Mouse (Mus musculus) layer of hippocampus, postnatal 25 days (tissue): ENCODE results near the gene Ndufb4. TPM values are rescaled to one million over a fixed set of nuclear protein-coding genes. Genes with fewer than 3 reads are reported as not detected.
"Not testable (repeated sequence)": the region's sequence is repeated elsewhere in the genome, so short reads cannot be mapped to it uniquely, and the experiment has no call there.

Experiments
- DNase-seq, 2 experiments: peaks; one replicate each; pipeline ENCODE4 v3.0.0; 2022; ENCODE audit warnings: mixed read lengths in 2 of 2, low spot score in 1 of 2; ENCODE audit errors: extremely low spot score in 1 of 2
- total RNA-seq, 2 experiments: library from RNA; stranded (reverse); gene quantifications; 2 replicates each; pipeline ENCODE4 v1.2.3; 2021

Gene Ndufb4
- 10 to 100 TPM; 77.3 to 82.8 TPM for total RNA-seq

DNA sequence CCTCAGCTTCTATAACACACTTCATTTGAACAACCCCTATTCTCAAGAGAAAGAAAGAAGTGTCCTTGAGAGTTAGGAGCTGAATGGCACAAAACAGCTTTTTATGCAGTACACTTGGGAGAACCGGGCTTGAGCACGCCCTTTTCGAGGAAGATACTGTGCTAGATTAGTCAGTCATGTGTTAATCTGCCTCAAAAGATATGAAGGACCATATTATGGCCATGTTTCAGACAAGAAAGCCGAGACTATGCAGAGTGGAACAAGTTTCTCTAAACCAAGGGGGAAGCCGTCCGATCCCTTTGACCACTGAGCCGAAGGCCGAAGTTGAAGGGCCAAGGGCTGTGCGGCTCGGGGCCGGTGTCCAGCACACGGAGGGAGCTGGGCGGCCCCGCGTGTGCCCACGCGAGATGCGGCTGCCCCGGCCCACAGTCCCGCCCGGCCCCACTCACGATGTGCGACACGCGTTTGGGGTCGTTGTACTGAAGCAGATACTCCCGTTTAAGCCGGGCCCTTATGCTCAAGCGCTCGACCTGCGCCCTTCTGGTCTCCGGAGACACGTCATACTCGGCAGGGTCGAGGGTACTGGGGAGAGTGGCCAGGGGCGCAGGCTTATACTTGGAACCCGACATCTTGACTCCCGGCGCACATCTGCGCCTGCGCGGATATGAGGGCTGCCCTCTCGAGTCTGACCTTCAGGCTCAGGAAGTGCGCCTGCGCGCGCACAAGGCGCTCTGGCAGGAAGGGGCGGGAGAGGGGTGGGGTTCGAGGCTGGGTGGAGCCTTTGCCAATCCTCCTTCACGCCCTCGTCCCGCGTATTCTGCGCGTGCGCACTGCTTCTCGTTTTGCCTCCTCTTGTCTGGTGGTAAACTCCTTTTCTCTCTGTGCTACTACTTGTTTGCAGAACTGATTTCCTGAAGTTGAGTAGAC, at the start of gene Ndufb4:
Ndufb4 (minus strand) TSS at position 723 of the 927 bp plus-strand sequence.
- DNase-seq: peak; percentile 81 to 88

DNA sequence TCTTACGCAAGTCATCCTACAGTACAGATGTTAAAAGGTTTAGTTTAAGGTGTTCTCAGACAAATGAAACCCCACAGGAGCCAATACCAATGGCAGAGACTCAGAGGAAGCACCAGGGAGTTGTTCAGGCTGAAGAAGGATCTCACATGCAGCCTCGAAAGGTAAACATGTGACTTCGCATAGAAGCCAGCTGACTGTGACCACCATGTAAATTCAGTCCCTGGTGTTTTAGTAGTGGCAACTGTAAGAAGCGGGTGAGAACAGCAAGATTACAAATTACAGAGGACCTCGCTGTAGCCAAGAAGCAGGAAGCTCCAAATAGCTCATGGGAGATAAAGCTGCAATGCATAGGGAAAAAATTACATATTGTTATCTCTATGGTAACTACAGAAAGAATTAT, 49.6 kb upstream of the Ndufb4 start:
- DNase-seq: no peak

DNA sequence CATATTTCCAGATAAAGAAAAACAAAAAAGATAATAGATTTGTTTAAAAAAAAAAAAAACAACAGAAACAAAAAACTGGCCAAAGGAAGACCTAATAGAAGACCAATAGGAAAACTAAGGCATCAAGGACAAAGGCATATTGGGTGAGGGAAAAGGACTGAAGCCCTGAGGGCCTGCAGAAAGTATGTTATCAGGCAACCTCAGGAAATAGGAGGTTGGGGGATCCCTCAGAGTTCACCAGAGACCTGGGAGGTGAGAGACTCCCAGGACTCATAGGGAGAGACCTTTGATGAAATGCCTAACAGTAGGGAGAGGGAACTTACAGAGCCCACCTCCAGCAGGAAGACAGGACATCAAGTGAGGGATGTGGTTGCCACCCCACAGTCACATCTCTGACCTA, 45.8 kb upstream of the Ndufb4 start:
- DNase-seq: not testable (repeated sequence)

DNA sequence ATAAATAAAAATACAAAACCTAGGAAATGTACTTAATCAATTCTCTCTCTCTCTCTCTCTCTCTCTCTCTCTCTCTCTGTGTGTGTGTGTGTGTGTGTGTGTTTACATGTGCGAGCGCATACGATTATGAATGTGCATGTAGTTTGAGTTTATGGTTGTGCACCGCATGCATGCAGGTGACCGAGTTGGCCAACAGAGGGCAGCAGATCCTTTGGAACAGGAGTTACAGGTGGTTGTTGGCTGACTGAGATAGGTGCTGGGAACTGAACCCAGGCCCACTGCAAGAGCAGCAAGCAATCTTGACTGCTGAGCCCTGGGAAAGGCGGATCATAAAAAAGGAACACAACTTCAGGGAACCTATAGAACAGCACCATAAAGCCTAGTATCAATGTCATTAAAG, 44.5 kb upstream of the Ndufb4 start:
- no peak for DNase-seq

DNA sequence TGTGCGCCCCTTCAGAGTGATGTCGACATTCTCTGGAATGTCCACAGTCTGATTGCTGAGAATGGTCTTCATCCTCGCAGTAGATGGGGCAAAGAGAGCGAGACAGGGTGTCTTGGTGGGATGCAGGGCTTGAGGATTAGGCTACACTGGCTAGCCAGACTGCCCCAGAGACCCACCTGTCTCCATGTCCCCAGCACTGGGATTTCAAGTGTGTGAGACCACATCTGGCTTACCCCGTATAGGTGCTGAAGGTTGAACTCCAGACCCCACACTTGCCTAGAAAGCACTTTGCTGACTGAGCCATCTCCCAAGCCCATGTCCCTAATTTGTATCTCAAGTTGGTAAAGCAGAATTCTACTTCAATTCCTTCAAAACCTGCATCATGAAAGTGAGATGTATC, 43.0 kb upstream of the Ndufb4 start:
- no peak for DNase-seq

DNA sequence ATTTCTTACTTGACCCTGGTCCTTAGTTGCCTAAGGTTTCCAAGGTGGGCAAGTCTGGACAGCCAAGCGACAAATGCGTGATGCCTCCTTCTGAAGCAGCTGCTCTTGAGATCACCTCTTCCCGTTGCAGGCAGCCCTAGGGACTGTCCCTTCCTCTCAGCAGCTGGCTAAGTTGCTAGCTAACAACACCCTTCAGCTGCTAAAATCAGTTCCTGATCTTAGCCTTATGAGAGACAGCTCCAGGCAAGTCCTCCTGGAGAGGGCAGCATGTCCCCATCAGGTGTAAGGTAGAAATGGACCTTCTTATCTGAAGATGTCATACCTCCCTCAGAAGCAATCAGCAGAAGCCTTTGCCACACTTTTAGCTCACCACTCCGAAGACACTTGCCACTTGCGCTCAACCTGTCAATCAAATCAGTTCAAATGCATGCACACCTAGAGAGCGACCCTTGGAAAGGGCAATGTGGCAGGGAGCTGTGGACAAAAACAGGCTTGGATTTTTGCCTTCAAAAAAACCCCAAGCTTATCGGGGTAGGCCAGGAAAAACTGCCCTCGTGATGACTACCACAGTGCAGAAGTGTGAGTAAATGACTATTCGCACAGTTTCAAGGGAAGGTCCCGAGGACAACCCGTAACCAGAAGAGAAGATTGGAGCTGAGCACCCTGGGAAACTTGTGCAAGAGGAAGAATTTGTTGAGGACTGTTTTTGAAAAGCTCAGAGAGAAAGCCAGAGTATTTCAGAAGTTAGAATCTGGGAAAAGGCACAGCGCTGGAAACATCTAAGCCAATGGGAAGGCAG, 36.9 kb upstream of the Ndufb4 start:
- DNase-seq: no peak

DNA sequence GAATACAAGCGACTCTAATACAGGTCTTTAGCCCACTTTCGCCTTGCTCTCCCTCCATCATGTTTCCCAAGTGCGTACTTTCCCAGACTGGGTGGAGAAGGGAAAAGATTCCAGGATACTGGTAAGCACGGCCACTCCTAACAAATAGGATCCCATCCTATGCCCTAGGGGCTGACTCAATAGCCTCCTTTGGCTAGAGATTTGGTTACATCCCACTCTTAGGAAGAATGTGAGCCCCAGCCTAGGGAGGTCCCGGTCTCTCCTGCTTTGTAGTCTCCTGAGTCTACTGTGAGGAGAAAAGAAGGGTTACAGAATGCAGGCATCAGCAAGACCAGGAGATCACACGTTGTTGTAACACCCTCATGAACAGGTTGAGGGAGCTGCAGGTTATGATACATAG, 36.2 kb upstream of the Ndufb4 start:
- no peak for DNase-seq

DNA sequence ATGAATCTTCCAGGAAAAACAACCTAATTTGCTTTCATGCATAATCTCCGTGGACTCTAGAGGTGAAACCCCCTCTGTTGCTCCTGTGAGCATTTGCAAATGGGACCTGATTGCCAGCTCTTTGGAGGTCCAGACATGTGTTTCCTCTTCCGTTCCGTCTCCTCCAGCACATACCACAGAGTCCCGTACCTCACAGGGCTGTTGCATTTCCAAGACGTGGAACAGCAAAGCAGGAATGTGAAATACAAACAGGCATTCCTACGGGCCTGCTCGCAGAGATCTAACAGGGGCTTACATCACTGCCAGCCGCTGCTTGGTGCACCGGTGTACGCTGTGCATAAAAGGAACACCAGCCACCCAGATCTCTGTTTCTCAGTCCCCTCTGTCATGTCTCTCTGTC, 35.7 kb upstream of the Ndufb4 start:
- DNase-seq: no peak

DNA sequence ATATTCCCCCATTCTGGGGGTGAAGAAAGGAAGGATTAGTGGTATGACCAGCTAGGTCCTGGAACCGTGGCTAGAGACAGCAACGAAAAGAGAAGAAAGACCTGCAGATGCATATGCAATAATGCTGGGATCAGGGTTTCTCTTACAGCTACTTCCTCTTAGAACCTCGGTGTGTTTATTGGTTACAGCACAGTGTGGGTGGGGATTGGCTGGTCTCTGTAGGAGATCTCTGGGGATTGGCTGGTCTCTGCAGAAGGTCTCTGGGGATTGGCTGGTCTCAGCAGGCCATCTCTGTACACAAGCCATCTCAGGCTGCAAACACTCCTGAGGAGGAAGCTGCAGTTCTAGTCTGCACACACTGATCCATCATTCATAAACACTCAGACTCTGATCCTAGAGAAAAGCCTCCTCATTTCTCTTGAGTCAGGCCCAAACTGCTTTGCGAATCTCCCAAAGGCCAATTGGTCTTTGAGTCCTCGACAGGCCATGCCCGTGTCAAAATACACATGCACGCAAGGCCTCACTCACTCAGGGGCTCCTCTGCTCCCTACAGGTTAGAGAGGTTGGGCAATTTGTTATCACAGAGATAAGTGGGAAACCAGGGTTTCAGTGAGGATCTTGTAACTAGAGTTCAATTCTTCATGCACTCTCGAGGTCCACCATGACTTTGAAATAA, 35.1 kb upstream of the Ndufb4 start:
- no peak for DNase-seq

DNA sequence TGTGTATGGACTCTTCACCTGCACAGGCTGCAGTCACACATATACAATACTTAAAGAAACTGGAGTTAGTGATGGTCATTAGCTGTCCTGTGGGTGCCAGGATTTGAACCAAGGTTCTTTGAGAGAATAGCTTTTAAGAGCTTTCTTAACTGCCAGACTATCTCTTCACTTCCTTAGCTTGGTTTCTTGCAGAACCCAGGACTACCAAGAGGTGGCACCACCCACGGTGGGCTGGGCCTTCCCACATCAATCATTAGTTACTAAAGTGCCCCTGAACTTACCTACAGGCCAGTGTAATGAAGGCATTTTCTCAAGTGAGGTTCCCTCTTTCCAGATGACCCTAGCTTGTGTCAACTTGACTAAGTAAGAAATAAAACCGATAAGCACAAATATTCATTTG, 33.9 kb upstream of the Ndufb4 start:
- DNase-seq: no peak

DNA sequence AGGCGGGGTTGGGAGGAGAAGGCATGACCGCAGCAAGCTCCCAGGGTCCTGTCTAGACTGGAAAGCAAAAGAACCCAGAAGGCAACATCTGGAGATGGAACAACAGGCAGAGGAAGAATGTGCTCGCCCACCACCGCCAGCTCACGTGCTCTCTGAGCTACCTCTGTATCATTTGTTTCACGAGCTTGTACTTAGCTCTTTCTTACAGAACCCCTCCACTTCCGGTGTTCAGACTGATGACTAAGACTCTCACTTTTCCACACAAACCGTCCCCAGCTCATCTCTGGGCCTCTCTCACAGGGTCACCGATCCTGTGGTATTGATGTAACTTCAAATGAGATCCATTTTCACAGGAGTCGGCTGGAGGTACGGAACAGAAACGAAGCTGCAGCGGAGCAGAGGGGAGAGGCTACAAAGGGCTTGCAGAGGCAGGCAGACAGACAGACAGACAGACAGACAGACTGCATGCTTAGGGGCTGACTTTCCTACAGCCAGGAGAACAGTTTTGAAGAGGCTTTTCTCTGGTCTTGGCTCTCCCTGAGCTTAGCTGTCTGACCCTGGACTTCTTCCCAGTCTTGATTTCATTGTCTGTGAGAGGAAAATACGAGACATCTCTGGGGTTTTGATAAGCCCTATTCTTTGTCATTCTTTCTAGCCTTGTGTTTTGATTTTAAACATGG, 33.2 kb upstream of the Ndufb4 start:
- no peak for DNase-seq

DNA sequence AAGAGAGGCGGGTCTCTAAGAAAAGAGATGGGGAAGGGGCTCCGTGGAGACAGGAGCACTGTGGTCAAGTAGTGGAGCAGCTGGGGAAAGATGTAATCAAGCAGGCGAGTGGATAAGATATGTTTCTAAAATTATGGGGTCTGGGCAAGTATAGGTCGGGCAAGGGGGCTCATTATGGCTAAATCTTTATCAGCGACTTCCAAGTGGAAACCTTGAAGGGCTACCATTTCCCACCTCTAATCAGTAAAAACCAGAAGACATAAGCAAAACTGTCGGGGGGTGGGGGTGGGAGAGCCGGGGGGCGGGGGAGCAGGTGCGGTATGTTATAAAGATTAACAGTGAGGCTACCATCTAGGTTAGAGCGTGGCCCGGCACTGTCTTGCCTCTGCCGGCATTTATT, 32.6 kb upstream of the Ndufb4 start:
- no peak for DNase-seq

DNA sequence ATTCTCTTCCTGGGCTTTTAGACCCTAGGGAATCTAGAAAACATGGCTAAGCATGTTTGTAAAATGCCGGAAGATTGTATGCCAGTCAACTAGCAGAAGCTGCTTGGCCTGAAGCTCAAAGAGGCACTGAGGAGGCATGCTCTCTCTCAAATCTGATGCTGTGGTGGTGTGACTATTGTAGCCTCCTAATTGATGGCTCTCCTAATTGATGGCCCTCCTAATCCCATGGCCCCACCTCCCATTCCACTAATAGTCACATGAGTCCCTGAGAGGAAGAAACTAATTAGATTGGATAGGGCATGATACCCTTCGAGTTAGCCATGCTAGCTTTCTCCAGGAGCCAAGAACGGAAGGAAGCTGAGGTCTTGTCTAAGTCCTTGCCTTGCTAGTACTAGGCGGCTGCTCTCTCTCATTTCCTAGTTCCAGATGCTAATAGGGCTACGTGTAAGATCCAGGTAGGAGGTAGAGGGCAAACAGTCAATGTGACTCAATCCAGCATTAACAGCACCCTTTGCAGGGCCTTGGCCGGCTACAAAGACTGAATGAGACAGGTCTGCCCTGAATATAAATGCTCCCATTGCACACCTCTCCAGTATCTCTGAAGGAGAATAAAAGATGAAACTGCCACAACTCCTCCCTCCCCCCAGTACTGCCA, 31.8 kb upstream of the Ndufb4 start:
- no peak for DNase-seq

DNA sequence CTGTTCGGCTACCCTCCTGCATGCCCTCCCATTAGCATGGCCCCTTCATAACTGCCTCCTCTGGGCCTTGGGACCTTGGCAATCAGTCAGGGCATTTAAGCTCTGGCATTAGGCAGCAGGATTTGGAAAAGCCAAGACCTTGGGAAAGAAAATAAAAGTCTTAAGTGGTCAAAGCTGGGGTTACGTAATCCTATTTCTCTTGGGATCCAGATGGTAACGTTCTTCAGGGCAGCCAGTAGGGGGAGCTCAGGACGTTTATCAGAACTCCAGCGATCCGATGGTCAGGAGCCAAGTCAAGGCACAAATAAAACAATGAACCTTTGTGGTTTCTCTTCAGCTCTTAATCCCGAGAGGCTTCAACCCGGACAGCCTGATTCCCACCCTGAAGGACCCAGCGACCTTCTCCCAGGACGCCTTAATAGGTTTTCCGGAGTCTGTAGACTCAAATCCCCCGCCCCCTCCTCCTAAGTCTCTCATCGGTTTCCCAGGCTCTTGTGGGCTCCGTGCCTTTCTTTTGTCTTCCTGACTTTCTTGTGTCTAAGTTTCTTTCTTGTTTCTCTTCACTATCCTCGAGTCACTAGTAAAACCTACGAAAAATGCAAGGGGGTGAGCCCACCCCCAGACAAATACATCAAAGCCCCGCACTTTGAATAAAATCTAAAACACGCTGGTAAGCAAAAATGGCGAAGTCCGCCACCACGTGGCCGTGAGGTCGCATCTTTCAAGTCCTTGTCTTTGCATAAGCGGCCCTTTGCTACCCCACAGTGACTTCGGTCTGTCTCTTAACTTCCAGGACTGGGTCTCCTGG, 30.6 kb upstream of the Ndufb4 start:
- DNase-seq: peak; percentile 73 to 86

DNA sequence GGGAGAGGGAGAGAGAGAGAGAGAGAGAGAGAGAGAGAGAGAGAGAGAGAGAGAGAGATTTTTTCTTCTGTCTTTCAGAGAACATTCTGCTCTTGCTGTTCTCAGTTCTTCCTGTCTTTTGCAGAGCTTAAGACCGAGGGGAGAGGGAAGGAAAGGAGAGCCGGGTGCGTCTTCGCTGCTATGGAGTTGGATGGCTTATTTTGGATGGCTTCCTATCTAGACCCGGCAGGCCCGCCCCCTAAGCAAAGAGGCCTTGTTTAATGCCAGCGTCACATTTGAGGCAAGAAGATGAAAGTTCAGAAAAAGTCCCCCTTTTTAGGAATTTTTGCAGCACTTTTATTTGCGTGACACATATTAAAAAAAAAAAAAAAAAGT, 30.0 kb upstream of the Ndufb4 start:
- DNase-seq: no peak

DNA sequence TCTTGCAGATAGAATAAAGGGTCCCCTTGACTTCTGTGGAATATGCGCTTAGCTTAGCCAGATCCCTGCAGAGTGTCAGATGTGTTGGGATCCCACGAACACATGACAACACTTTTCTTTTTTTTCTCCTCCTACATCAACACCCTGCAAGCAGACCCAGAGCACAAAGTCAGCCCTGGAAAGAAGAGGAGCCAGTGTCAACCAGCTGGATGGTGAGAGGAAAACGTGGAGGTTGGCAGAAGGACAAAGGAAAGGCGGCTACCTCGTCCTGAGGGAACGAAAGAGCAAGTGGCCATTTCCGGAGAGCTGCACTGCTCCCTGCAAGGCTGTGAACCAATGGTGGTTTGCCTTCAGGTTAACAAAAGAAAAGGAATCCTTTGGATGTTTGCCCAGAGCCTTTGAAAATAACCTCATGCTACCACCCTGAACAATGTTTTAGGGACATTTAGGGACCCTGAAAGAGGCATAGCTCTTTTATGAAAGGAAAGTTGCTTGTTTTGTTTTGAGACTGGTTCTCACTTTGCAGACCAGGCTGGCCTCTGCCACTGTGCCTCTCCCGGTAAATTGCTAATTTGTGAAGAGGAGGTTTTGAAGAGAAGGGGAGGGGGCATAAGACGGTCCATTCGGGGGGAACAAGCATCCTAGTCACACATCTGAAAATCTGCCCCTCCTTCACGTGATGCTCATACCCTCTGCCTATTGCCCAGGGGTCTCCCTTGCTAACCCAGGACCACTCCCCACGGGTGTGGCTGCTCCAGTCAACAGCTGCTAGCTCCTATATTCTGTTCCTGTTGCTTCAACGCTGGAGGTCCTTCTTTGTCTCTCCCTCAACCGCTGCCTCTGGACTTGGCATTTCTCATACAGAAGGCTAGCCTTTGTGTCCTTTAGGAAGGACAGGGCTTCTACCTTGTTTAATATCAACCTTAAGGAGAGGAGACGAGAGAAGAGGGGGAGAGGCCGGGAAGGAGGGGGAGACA, 29.2 kb upstream of the Ndufb4 start:
- no peak for DNase-seq

DNA sequence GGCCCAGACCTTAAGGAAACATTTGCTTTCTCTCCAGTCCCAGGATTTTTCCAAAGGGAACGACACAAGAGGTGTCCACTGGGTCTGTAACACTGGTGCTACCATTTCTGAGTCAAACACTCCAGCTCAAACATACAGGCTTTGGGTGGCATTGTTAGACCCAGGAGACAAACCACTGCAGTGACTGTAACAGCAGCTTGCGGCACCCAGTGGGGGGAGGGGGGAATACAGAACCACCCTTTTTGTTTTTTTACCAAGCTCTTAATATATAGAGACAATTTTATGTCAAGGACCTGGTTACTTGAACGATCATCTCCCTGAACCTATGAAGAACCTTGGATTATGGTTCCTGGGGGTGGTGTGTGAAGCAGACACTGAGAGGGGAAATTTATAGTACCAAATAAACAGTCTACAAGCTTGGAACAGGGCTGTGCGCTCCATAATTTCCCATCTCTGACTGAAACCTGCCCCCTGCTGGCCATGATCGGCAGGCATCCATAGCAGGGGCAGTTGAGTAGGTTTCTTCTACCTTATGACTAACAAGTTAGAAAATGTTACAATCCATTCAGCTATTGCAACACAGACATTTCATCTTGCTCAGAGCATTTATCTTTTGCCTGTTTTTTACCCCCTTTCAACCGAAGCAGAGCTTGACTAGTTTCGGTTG, 28.2 kb upstream of the Ndufb4 start:
- DNase-seq: peak; percentile 86 to 97
